Mouse (Mus musculus) frontal cortex, postnatal 14 days (tissue): ENCODE data around the gene Nup210l.

Experiments used
- DNase-seq, 2 experiments: peaks; one replicate each; pipeline ENCODE4 v3.0.0; 2022; ENCODE audit warnings: low spot score in 2 of 2

Gene Nup210l

GRCm38 (mm10) chr3:90255784-90256353 lies 151.9 kb downstream of the Nup210l start:
- no peak for DNase-seq

GRCm38 (mm10) chr3:90256731-90257530 lies 153.0 kb downstream of the Nup210l start:
- DNase-seq: no peak

GRCm38 (mm10) chr3:90258521-90258920 lies 154.6 kb downstream of the Nup210l start:
- no peak for DNase-seq
